Mouse (Mus musculus): ENCODE data around the gene Pcbp2.

- TF ChIP-seq CTCF (IDR thresholded peaks at IDR 0.05; ENCODE audit: low read depth) (no peak), EP300 (IDR thresholded peaks at IDR 0.05; ENCODE audit: low read depth) (no peak)
Observed at GRCm38 (mm10) chr15:102487664-102488063, 17.3 kb downstream of the Pcbp2 start.

Measured in liver, postnatal 0 days (tissue).